Mouse (Mus musculus): ENCODE measurements around the gene Gm11444. TPM values are rescaled to one million over a fixed set of nuclear protein-coding genes. Genes with fewer than 3 reads are reported as not detected.

The Gm11444 gene
- polyA plus RNA-seq, 1 experiment from 2014 or later: not detected

GRCm38 (mm10) chr11:85833761-85834385 lies 16.3 kb downstream of the Gm11444 start:
- H3K27ac ChIP-seq (replicated peaks): peak overlapping the region; percentile 92; the same call in 1 of the 2 replicates
- peak overlapping the region; percentile 83 for H3K9ac ChIP-seq (ENCODE audit: low read length)
- peaks cover 3% of the 10 kb centered on the region; the same call in 1 of the 2 replicates for H3K27me3 ChIP-seq (ENCODE audit: control insufficient read depth, insufficient read depth, low read length)
- peaks cover 8% of the 10 kb centered on the region; the same call in 1 of the 2 replicates for H3K4me1 ChIP-seq (replicated peaks; ENCODE audit: control insufficient read depth, insufficient read depth)
- ATAC-seq (ENCODE audit: low FRiP score, low TSS enrichment): no peak
- H3K4me3 ChIP-seq (ENCODE audit: low read depth, low read length): peak overlapping the region; percentile 60
- H3K4me2 ChIP-seq (replicated peaks; ENCODE audit: low read depth): peak overlapping the region; percentile 76
- 0 out of 2 replicates have a peak, but pooled peaks cover 3% of the 10 kb centered on the region for H3K36me3 ChIP-seq (ENCODE audit: control insufficient read depth, insufficient read depth, low read length)
- H3K9me3 ChIP-seq (ENCODE audit: control insufficient read depth, low read length): no peaks in the 10 kb centered on the region
- no peak for TF ChIP-seq EP300 (optimal IDR thresholded peaks at IDR 0.05)
- TF ChIP-seq CTCF (IDR thresholded peaks at IDR 0.05; ENCODE audit: low read depth): no peak
- no peak for DNase-seq (ENCODE audit: low spot score)
- WGBS: 30% methylated on average over 11 of the region's 11 CpGs

DNA sequence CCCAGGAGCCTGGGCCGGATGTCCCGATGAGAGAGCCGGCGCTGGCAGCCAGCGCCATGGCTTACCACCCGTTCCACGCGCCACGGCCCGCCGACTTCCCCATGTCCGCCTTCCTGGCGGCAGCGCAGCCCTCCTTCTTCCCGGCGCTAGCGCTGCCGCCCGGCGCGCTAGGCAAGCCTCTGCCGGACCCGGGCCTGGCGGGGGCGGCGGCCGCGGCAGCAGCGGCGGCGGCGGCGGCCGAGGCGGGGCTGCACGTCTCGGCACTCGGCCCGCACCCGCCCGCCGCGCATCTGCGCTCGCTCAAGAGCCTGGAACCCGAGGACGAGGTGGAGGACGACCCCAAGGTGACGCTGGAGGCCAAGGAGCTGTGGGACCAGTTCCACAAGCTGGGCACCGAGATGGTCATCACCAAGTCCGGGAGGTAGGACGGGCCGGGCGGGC lies 17.0 kb downstream of the Gm11444 start:
- Histone ChIP-seq H3K36me3 (ENCODE audit: control insufficient read depth, insufficient read depth, low read length) (0 out of 2 replicates have a peak, but pooled peaks cover 2% of the 10 kb centered on the region), H3K9ac (ENCODE audit: low read length) (peak overlapping the region; percentile 83), H3K4me3 (ENCODE audit: low read depth, low read length) (peak overlapping the region; percentile 60), H3K27me3 (ENCODE audit: control insufficient read depth, insufficient read depth, low read length) (peaks cover 3% of the 10 kb centered on the region; the same call in 1 of the 2 replicates), H3K4me1 (replicated peaks; ENCODE audit: control insufficient read depth, insufficient read depth) (peaks cover 8% of the 10 kb centered on the region; the same call in 1 of the 2 replicates), H3K4me2 (replicated peaks; ENCODE audit: low read depth) (peak overlapping the region; percentile 76), H3K27ac (replicated peaks) (peak overlapping the region; percentile 92), H3K9me3 (ENCODE audit: control insufficient read depth, low read length) (no peaks in the 10 kb centered on the region)
- ATAC-seq (ENCODE audit: low FRiP score, low TSS enrichment) (no peak), DNase-seq (ENCODE audit: low spot score) (no peak)
- TF ChIP-seq EP300 (optimal IDR thresholded peaks at IDR 0.05): no peak
- no peak for TF ChIP-seq CTCF (IDR thresholded peaks at IDR 0.05; ENCODE audit: low read depth)
- WGBS: 0% methylated on average over 40 of the region's 54 CpGs

- Histone ChIP-seq H3K27me3 (ENCODE audit: control insufficient read depth, insufficient read depth, low read length) (no peaks in the 10 kb centered on the region), H3K9me3 (ENCODE audit: control insufficient read depth, low read length) (no peaks in the 10 kb centered on the region), H3K27ac (replicated peaks) (peak within 1 kb of the TSS; percentile 92), H3K4me2 (replicated peaks; ENCODE audit: low read depth) (peak within 1 kb of the TSS; percentile 76), H3K36me3 (ENCODE audit: control insufficient read depth, insufficient read depth, low read length) (no peaks in the 10 kb centered on the region), H3K4me1 (replicated peaks; ENCODE audit: control insufficient read depth, insufficient read depth) (peaks cover 8% of the 10 kb centered on the region; the same call in 1 of the 2 replicates), H3K4me3 (ENCODE audit: low read depth, low read length) (peak within 1 kb of the TSS; percentile 60), H3K9ac (ENCODE audit: low read length) (peak within 1 kb of the TSS; percentile 83)
- TF ChIP-seq EP300 (optimal IDR thresholded peaks at IDR 0.05) (no peak), CTCF (IDR thresholded peaks at IDR 0.05; ENCODE audit: low read depth) (peak; percentile 40; the same call in 1 of the 2 replicates)
- ATAC-seq (ENCODE audit: low FRiP score, low TSS enrichment) (peak; percentile 66), DNase-seq (ENCODE audit: low spot score) (peak; percentile 60)
- 2% methylated on average over 36 of the region's 52 CpGs for WGBS
These were observed 17.8 kb downstream of the Gm11444 start, which contains the start of gene Tbx2 for GRCm38 (mm10) chr11:85832231-85832924. Gene Tbx2, plus strand, starts transcription at chr11:85832551.

- Histone ChIP-seq H3K27ac (replicated peaks) (peak overlapping the region; percentile 92), H3K9me3 (ENCODE audit: control insufficient read depth, low read length) (no peaks in the 10 kb centered on the region), H3K36me3 (ENCODE audit: control insufficient read depth, insufficient read depth, low read length) (no peaks in the 10 kb centered on the region), H3K9ac (ENCODE audit: low read length) (peak overlapping the region; percentile 70), H3K4me3 (ENCODE audit: low read depth, low read length) (peak overlapping the region; percentile 60), H3K27me3 (ENCODE audit: control insufficient read depth, insufficient read depth, low read length) (no peaks in the 10 kb centered on the region), H3K4me1 (replicated peaks; ENCODE audit: control insufficient read depth, insufficient read depth) (peaks cover 8% of the 10 kb centered on the region; the same call in 1 of the 2 replicates), H3K4me2 (replicated peaks; ENCODE audit: low read depth) (peak overlapping the region; percentile 76)
- DNase-seq (ENCODE audit: low spot score) (no peak), ATAC-seq (ENCODE audit: low FRiP score, low TSS enrichment) (no peak)
- WGBS: 3% methylated on average over 33 of the region's 33 CpGs
- no peak for TF ChIP-seq EP300 (optimal IDR thresholded peaks at IDR 0.05)
- no peak for TF ChIP-seq CTCF (IDR thresholded peaks at IDR 0.05; ENCODE audit: low read depth)
These were observed 18.4 kb downstream of the Gm11444 start for GRCm38 (mm10) chr11:85831656-85832230.

DNA sequence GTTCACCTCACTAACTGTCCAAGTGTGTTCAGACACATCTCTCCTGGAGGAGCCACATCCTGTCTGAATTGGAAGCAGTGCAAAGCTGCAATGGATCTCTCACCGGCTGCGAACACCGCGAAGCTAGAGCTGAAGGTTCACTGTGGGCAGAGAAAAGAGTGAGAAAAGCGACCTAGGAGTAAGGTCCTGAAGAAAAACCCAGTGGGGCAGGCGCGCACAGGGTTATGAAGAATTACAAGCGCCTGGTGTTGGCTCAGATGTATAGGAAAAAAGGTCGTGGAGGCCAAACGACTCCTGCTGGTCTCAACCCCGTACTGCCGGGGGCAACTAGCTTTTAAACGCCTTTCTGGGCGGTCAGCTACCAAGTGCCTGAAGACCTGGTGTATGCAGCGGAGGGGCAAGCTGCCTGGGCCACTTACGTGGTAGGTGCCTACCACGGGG lies 19.2 kb downstream of the Gm11444 start:
- Histone ChIP-seq H3K27me3 (ENCODE audit: control insufficient read depth, insufficient read depth, low read length) (no peaks in the 10 kb centered on the region), H3K27ac (replicated peaks) (no peak overlapping the region), H3K9me3 (ENCODE audit: control insufficient read depth, low read length) (no peaks in the 10 kb centered on the region), H3K9ac (ENCODE audit: low read length) (no peak overlapping the region), H3K4me1 (replicated peaks; ENCODE audit: control insufficient read depth, insufficient read depth) (peaks cover 8% of the 10 kb centered on the region; the same call in 1 of the 2 replicates), H3K4me2 (replicated peaks; ENCODE audit: low read depth) (peak overlapping the region; percentile 36), H3K4me3 (ENCODE audit: low read depth, low read length) (peak overlapping the region; percentile 60; the same call in 1 of the 2 replicates), H3K36me3 (ENCODE audit: control insufficient read depth, insufficient read depth, low read length) (no peaks in the 10 kb centered on the region)
- TF ChIP-seq CTCF (IDR thresholded peaks at IDR 0.05; ENCODE audit: low read depth) (peak; percentile 60), EP300 (optimal IDR thresholded peaks at IDR 0.05) (no peak)
- ATAC-seq (ENCODE audit: low FRiP score, low TSS enrichment): no peak
- no peak for DNase-seq (ENCODE audit: low spot score)
- 34% methylated on average over 17 of the region's 17 CpGs for WGBS
